Mouse (Mus musculus) intestine, postnatal 0 days (tissue): ENCODE measurements around the gene Etv3. TPM values are rescaled to one million over a fixed set of nuclear protein-coding genes. Genes with fewer than 3 reads are reported as not detected.

Experiments used
- ATAC-seq: fragments of 200-750 bp; cut with Nextera tagmentation; 2 replicates; pipeline ENCODE4 v1.8.0; 2017; ENCODE audit warnings: mild to moderate bottlenecking, moderate TSS enrichment, moderate library complexity
- H3K27ac ChIP-seq: fragments of 300-500 bp; sonication (generic); 2 replicates; pipeline ENCODE4 v1.5.1; 2014; ENCODE audit warnings: mild to moderate bottlenecking, low read depth, low read length, moderate library complexity
- H3K27me3 ChIP-seq: fragments of 300-500 bp; sonication (generic); replicated peaks from 2 replicates; pipeline ENCODE4 v1.6.1; 2014; ENCODE audit warnings: low read length, mixed read lengths; ENCODE audit not compliant: control insufficient read depth, insufficient read depth
- H3K36me3 ChIP-seq: fragments of 300-500 bp; sonication (generic); 2 replicates; pipeline ENCODE4 v1.6.1; 2014; ENCODE audit warnings: mild to moderate bottlenecking, moderate library complexity; ENCODE audit not compliant: control insufficient read depth, insufficient read depth
- H3K4me1 ChIP-seq: fragments of 300-500 bp; sonication (generic); replicated peaks from 2 replicates; pipeline ENCODE4 v1.6.1; 2014; ENCODE audit warnings: antibody characterized with exemption, low read length, mixed read lengths; ENCODE audit not compliant: control insufficient read depth, insufficient read depth
- H3K4me2 ChIP-seq: fragments of 300-500 bp; sonication (generic); replicated peaks from 2 replicates; pipeline ENCODE4 v1.6.1; 2014; ENCODE audit warnings: low read depth, mild to moderate bottlenecking, moderate library complexity
- H3K4me3 ChIP-seq: fragments of 300-500 bp; sonication (generic); 2 replicates; pipeline ENCODE4 v1.5.1; 2014; ENCODE audit warnings: low read depth, low read length
- H3K9ac ChIP-seq: fragments of 300-500 bp; sonication (generic); 2 replicates; pipeline ENCODE4 v1.6.1; 2014; ENCODE audit warnings: mild to moderate bottlenecking, low read depth, low read length
- H3K9me3 ChIP-seq: fragments of 300-500 bp; sonication (generic); 2 replicates; pipeline ENCODE4 v1.6.1; 2016; ENCODE audit warnings: mixed run types; ENCODE audit not compliant: control insufficient read depth
- CTCF ChIP-seq: sonication (generic); IDR thresholded peaks from 2 replicates; pipeline ENCODE4 v1.5.1; 2016; ENCODE audit warnings: low read depth, mild to moderate bottlenecking, control low read depth, antibody characterized with exemption, moderate library complexity
- WGBS: fragments of 180-500 bp; shearing (Covaris S2); extraction: QIAGEN DNeasy Blood & Tissue Kit; methylation state at CpG from one replicate; pipeline ENCODE4 v1.1.7; 2014; 5-methylcytosine and 5-hydroxymethylcytosine counted together
- polyA plus RNA-seq: library from polyadenylated mRNA; unstranded; fragments of >200 nt; fragmentation: Nextera tagmentation; extraction: Ambion mirVana; gene quantifications from 2 replicates; pipeline ENCODE4 v1.2.1, GENCODE M21; 2015

Etv3 gene
- polyA plus RNA-seq, 1 experiment from 2014 or later: 9.5 TPM

GRCm38 (mm10) chr3:87560156-87560555, 34.9 kb downstream of the Etv3 start:
- no peak overlapping the region for H3K4me2 ChIP-seq
- H3K4me3 ChIP-seq: no peak overlapping the region
- ATAC-seq: no peak
- no peaks in the 10 kb centered on the region for H3K9me3 ChIP-seq
- peak; percentile 55 for TF ChIP-seq CTCF
- 68% methylated on average over 3 of the region's 3 CpGs for WGBS
- H3K27ac ChIP-seq: no peak overlapping the region
- H3K4me1 ChIP-seq: peaks cover 10% of the 10 kb centered on the region
- no peaks in the 10 kb centered on the region for H3K27me3 ChIP-seq
- no peak overlapping the region for H3K9ac ChIP-seq
- H3K36me3 ChIP-seq: no peaks in the 10 kb centered on the region

DNA sequence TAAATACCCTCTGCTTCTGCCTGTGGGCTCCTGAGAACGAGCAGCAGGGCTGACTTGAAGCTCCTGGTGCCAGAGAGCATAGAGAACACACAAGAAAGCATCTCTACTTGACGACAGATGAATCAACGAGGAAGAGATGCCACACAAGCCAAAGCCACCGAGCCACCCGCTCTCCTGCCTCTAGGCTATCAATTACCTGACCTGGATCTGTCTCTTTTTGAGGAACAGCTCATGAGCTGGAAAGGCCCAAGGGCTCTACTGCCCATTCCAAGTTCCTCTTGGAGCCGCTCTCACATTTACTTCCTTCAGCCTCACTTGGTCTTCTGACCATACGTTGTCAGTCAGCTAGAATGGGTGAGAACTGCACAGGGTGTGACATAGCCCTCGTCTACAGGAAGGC, 36.2 kb downstream of the Etv3 start:
- H3K9ac ChIP-seq: no peak overlapping the region
- H3K36me3 ChIP-seq: no peaks in the 10 kb centered on the region
- ATAC-seq: no peak
- no peak overlapping the region for H3K27ac ChIP-seq
- TF ChIP-seq CTCF: no peak
- no peaks in the 10 kb centered on the region for H3K9me3 ChIP-seq
- no peak overlapping the region for H3K4me3 ChIP-seq
- peaks cover 7% of the 10 kb centered on the region; the same call in 1 of the 2 replicates for H3K4me1 ChIP-seq
- 61% methylated on average over 8 of the region's 8 CpGs for WGBS
- H3K4me2 ChIP-seq: no peak overlapping the region
- no peaks in the 10 kb centered on the region for H3K27me3 ChIP-seq

DNA sequence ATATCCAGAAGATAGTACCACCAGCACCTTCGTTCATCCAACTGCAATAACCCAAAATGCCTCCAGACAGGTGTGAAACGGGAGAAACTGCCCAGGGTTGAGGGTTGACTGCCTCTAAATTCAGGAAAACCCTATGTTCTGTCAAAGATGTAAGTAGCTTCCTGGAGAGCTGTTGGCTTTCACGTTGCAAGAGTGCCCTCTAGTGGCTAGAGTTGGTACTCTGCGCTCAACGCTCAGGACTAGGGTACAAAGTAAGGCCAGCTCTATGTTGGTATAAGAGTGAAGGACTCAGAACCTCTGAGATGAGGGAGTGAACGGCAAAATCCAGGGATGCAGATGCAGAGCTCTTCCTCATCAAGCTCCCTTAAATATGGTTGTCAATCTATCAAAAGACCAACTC, 37.2 kb downstream of the Etv3 start:
- Histone ChIP-seq H3K4me3 (no peak overlapping the region), H3K4me1 (peaks cover 7% of the 10 kb centered on the region; the same call in 1 of the 2 replicates), H3K27ac (no peak overlapping the region), H3K36me3 (no peaks in the 10 kb centered on the region), H3K4me2 (no peak overlapping the region), H3K9me3 (no peaks in the 10 kb centered on the region), H3K9ac (no peak overlapping the region), H3K27me3 (no peaks in the 10 kb centered on the region)
- peak; percentile 96 for TF ChIP-seq CTCF
- 0 out of 2 replicates have a peak, but pooled peaks have one; percentile 21 for ATAC-seq
- WGBS: 0% methylated on average over 6 of the region's 6 CpGs

- ATAC-seq: no peak
- Histone ChIP-seq H3K27ac (no peak overlapping the region), H3K27me3 (no peaks in the 10 kb centered on the region), H3K4me3 (no peak overlapping the region), H3K9ac (no peak overlapping the region), H3K36me3 (no peaks in the 10 kb centered on the region), H3K4me1 (peaks cover 7% of the 10 kb centered on the region; the same call in 1 of the 2 replicates), H3K4me2 (no peak overlapping the region), H3K9me3 (no peaks in the 10 kb centered on the region)
- 78% methylated on average over 5 of the region's 5 CpGs for WGBS
- TF ChIP-seq CTCF: no peak
Observed at GRCm38 (mm10) chr3:87563466-87563865, 38.3 kb downstream of the Etv3 start.

GRCm38 (mm10) chr3:87565623-87566022, 40.4 kb downstream of the Etv3 start:
- no peaks in the 10 kb centered on the region for H3K36me3 ChIP-seq
- no peaks in the 10 kb centered on the region for H3K27me3 ChIP-seq
- no peaks in the 10 kb centered on the region for H3K9me3 ChIP-seq
- H3K4me3 ChIP-seq: no peak overlapping the region
- TF ChIP-seq CTCF: no peak
- ATAC-seq: no peak
- no peak overlapping the region for H3K27ac ChIP-seq
- H3K9ac ChIP-seq: no peak overlapping the region
- H3K4me1 ChIP-seq: peaks cover 7% of the 10 kb centered on the region; the same call in 1 of the 2 replicates
- peak overlapping the region; percentile 44; the same call in 1 of the 2 replicates for H3K4me2 ChIP-seq
- WGBS: 83% methylated on average over 6 of the region's 6 CpGs

GRCm38 (mm10) chr3:87566066-87566465, 40.9 kb downstream of the Etv3 start:
- H3K36me3 ChIP-seq: no peaks in the 10 kb centered on the region
- H3K9me3 ChIP-seq: no peaks in the 10 kb centered on the region
- peak overlapping the region; percentile 44 for H3K4me2 ChIP-seq
- no peak overlapping the region for H3K4me3 ChIP-seq
- H3K27ac ChIP-seq: no peak overlapping the region
- ATAC-seq: peak; percentile 98
- peaks cover 7% of the 10 kb centered on the region; the same call in 1 of the 2 replicates for H3K4me1 ChIP-seq
- H3K9ac ChIP-seq: no peak overlapping the region; the same call in 1 of the 2 replicates
- WGBS: 6% methylated on average over 4 of the region's 4 CpGs
- peak; percentile 27; the same call in 1 of the 2 replicates for TF ChIP-seq CTCF
- no peaks in the 10 kb centered on the region for H3K27me3 ChIP-seq

- WGBS: 87% methylated on average over 14 of the region's 14 CpGs
- Histone ChIP-seq H3K9me3 (no peaks in the 10 kb centered on the region), H3K4me3 (no peak overlapping the region), H3K36me3 (no peaks in the 10 kb centered on the region), H3K4me1 (peaks cover 2% of the 10 kb centered on the region; the same call in 1 of the 2 replicates), H3K9ac (no peak overlapping the region), H3K4me2 (no peak overlapping the region), H3K27me3 (no peaks in the 10 kb centered on the region), H3K27ac (no peak overlapping the region)
- no peak for ATAC-seq
- no peak for TF ChIP-seq CTCF
Observed at GRCm38 (mm10) chr3:87567497-87567896, 42.3 kb downstream of the Etv3 start.
